15 mouse cellular contexts compared by ENCODE assay signal in genomic region chr10:117625500-117626296, GRCm38 (mm10). TPM values are rescaled to one million over a fixed set of nuclear protein-coding genes. Genes with fewer than 3 reads are reported as not detected.
DNase-seq lines count a peak whose midpoint lies in the region; ATAC-seq and TF ChIP-seq lines count a peak whose summit lies in the region.
"Had no signal": no experiment of that assay in that cellular context is flagged by ENCODE, and none has a peak within 500 bp of the region (broad histone marks: within the 10 kb centered on the region; RNA-seq: fewer than 3 reads in every experiment).

No protein-coding gene starts in this region.

- ATAC-seq in lung, postnatal 0 days: peak; percentile 27; the same call in 1 of the 2 replicates
- no peak for ATAC-seq in hindbrain, embryonic 14.5 days (ENCODE audit: low FRiP score)

- TF ChIP-seq CTCF in lung, postnatal 0 days (IDR thresholded peaks at IDR 0.05): no peak

- peak; percentile 64 for DNase-seq in lung, postnatal 0 days (ENCODE audit: low spot score)
- DNase-seq in lung, postnatal 10 days: no peak
- peak; percentile 84 for DNase-seq in CD4-positive, CD25-positive, alpha-beta regulatory T cell, adult 2 months (ENCODE audit: low read depth, low spot score)
- peak; percentile 59 for DNase-seq in embryo, embryonic 10.5 days (ENCODE audit: low spot score)
- DNase-seq in naive thymus-derived CD4-positive, alpha-beta T cell, adult 2 months (ENCODE audit: low read depth): peak; percentile 86
- no peak for DNase-seq in embryonic facial prominence, embryonic 10.5 days (ENCODE audit: low spot score)
- DNase-seq in hindbrain, embryonic 14.5 days (ENCODE audit: low spot score): no peak
- no peak for DNase-seq in frontal cortex, adult 2 months (ENCODE audit: extremely low spot score in 1 of 2, low spot score in 1 of 2)
- DNase-seq: adrenal gland, postnatal 25 days; cerebellum, postnatal 14 days; lung, embryonic 14.5 days; spleen, adult 18-20 months; thymus, adult 18-20 months had no signal

- no peak overlapping the region for H3K9ac ChIP-seq in lung, postnatal 0 days (replicated peaks; ENCODE audit: low read depth)
- H3K9ac ChIP-seq in hindbrain, embryonic 14.5 days: no peak overlapping the region
- H3K9ac ChIP-seq: limb, embryonic 13.5 days; lung, embryonic 14.5 days had no signal

- H3K4me2 ChIP-seq in lung, postnatal 0 days (replicated peaks; ENCODE audit: low read depth, low read length): no peak overlapping the region
- no peak overlapping the region for H3K4me2 ChIP-seq in hindbrain, embryonic 14.5 days (replicated peaks)
- H3K4me2 ChIP-seq: limb, embryonic 13.5 days; lung, embryonic 14.5 days; midbrain, embryonic 11.5 days had no signal

- TF ChIP-seq EP300 in lung, postnatal 0 days (IDR thresholded peaks at IDR 0.05): no peak

- no peak overlapping the region for H3K4me3 ChIP-seq in lung, postnatal 0 days (ENCODE audit: low read depth, low read length)
- no peak overlapping the region for H3K4me3 ChIP-seq in embryonic facial prominence, embryonic 10.5 days
- H3K4me3 ChIP-seq in hindbrain, embryonic 14.5 days (replicated peaks; ENCODE audit: low read length): no peak overlapping the region
- H3K4me3 ChIP-seq: limb, embryonic 13.5 days had no signal

- WGBS in lung, postnatal 0 days: 57% methylated on average over 8 of the region's 9 CpGs
- WGBS in embryonic facial prominence, embryonic 10.5 days: 68% methylated on average over 9 of the region's 9 CpGs
- 65% methylated on average over 8 of the region's 9 CpGs for WGBS in hindbrain, embryonic 14.5 days

- H3K27ac ChIP-seq in lung, postnatal 0 days (ENCODE audit: low read length): no peak overlapping the region
- no peak overlapping the region for H3K27ac ChIP-seq in embryonic facial prominence, embryonic 10.5 days (replicated peaks)
- H3K27ac ChIP-seq in hindbrain, embryonic 14.5 days: no peak overlapping the region
- H3K27ac ChIP-seq: limb, embryonic 13.5 days had no signal

- H3K9me3 ChIP-seq in lung, postnatal 0 days (ENCODE audit: low read length): no peaks in the 10 kb centered on the region
- H3K9me3 ChIP-seq in embryonic facial prominence, embryonic 10.5 days: no peaks in the 10 kb centered on the region
- H3K9me3 ChIP-seq in hindbrain, embryonic 14.5 days (ENCODE audit: control insufficient read depth, low read length): no peaks in the 10 kb centered on the region
- H3K9me3 ChIP-seq: limb, embryonic 13.5 days had no signal

- H3K4me1 ChIP-seq in lung, postnatal 0 days (ENCODE audit: insufficient read depth, low read depth, low read length): peaks cover 12% of the 10 kb centered on the region; the same call in 1 of the 2 replicates
- H3K4me1 ChIP-seq in embryonic facial prominence, embryonic 10.5 days: peaks cover 25% of the 10 kb centered on the region
- H3K4me1 ChIP-seq in hindbrain, embryonic 14.5 days (replicated peaks; ENCODE audit: control insufficient read depth, insufficient read depth, low read length): peaks cover 11% of the 10 kb centered on the region; the same call in 1 of the 2 replicates

- no peaks in the 10 kb centered on the region for H3K36me3 ChIP-seq in lung, postnatal 0 days (ENCODE audit: insufficient read depth, low read length)
- no peaks in the 10 kb centered on the region for H3K36me3 ChIP-seq in embryonic facial prominence, embryonic 10.5 days (replicated peaks)
- no peaks in the 10 kb centered on the region for H3K36me3 ChIP-seq in hindbrain, embryonic 14.5 days (replicated peaks; ENCODE audit: control insufficient read depth, insufficient read depth)
- H3K36me3 ChIP-seq: limb, embryonic 13.5 days had no signal

- H3K27me3 ChIP-seq in lung, postnatal 0 days (replicated peaks; ENCODE audit: insufficient read depth, low read length): no peaks in the 10 kb centered on the region
- peaks cover 46% of the 10 kb centered on the region for H3K27me3 ChIP-seq in embryonic facial prominence, embryonic 10.5 days (replicated peaks; ENCODE audit: low read depth, poor library complexity, severe bottlenecking)
- H3K27me3 ChIP-seq in hindbrain, embryonic 14.5 days (ENCODE audit: control insufficient read depth, insufficient read depth, low read length): peaks cover 35% of the 10 kb centered on the region

RNA-seq across cellular contexts. Expression of gene Cpm, which starts 3.6 kb away (rescaled TPM):
- polyA plus RNA-seq in lung, postnatal 0 days (2015; fragmentation: Nextera tagmentation; extraction: Ambion mirVana): 215 and 250 TPM in 2 replicates
- 8.3 and 11.6 TPM in 2 replicates for polyA plus RNA-seq in embryonic facial prominence, embryonic 10.5 days (2016; fragmentation: Nextera tagmentation; extraction: Ambion mirVana)
- polyA plus RNA-seq in hindbrain, embryonic 14.5 days (2014; fragmentation: Nextera tagmentation; extraction: Ambion mirVana): 2.8 and 3.0 TPM in 2 replicates
- polyA plus RNA-seq in frontal cortex, adult 2 months (2012; rRNA removed): 3.5 and 3.9 TPM in 2 replicates

Comparison
In these comparisons a context has a peak if more than half of its experiments do, and no peak if none do; other contexts are left out.
1. DNase-seq: peak in lung, postnatal 0 days (single experiment), CD4-positive, CD25-positive, alpha-beta regulatory T cell, adult 2 months (single experiment), embryo, embryonic 10.5 days (single experiment) and naive thymus-derived CD4-positive, alpha-beta T cell, adult 2 months (single experiment); none in lung, postnatal 10 days (single experiment), embryonic facial prominence, embryonic 10.5 days (single experiment), hindbrain, embryonic 14.5 days (single experiment) and frontal cortex, adult 2 months (0 of 2).
2. RNA of gene Cpm, which starts 3.6 kb away (polyA plus RNA-seq): 215 to 250 TPM in lung, postnatal 0 days; 8.3 to 11.6 TPM in embryonic facial prominence, embryonic 10.5 days, 3.5 to 3.9 TPM in frontal cortex, adult 2 months and 2.8 to 3.0 TPM in hindbrain, embryonic 14.5 days; every median in the first group is over 10 times any median in the second.